Mouse (Mus musculus) brown adipose tissue, adult 24 weeks (tissue): Measurements from ENCODE around the gene Ndufb10. TPM values are rescaled to one million over a fixed set of nuclear protein-coding genes. Genes with fewer than 3 reads are reported as not detected.
A peak's percentile ranks its signal among the peaks of the same experiment; 100 is the strongest.

ENCODE experiments used
- H3K27ac ChIP-seq: fragments of 200-500 bp; replicated peaks from 2 replicates; pipeline ENCODE4 v1.5.1; 2012; ENCODE audit warnings: low read depth, mild to moderate bottlenecking, low read length
- H3K4me1 ChIP-seq: fragments of 200-500 bp; 2 replicates; pipeline ENCODE4 v1.6.1; 2012; ENCODE audit warnings: low read length, mixed read lengths; ENCODE audit not compliant: control insufficient read depth, insufficient read depth, insufficient read length
- H3K4me3 ChIP-seq: fragments of 200-500 bp; 2 replicates; pipeline ENCODE4 v1.5.1; 2012; ENCODE audit warnings: low read depth, mild to moderate bottlenecking, low read length, moderate library complexity; ENCODE audit not compliant: insufficient read depth
- polyA plus RNA-seq: library from polyadenylated mRNA; stranded (reverse); fragments of >200 nt; gene quantifications from 2 replicates; pipeline ENCODE4 v1.2.4, GENCODE M21; 2012; ENCODE audit not compliant: missing spikeins, insufficient read depth, insufficient read length

Ndufb10 gene
- polyA plus RNA-seq, 1 experiment = 1,103 TPM

- H3K4me3 ChIP-seq = no peak overlapping the region
- peaks cover 14% of the 10 kb centered on the region for H3K4me1 ChIP-seq
- H3K27ac ChIP-seq = no peak overlapping the region
These were observed 15.6 kb upstream of the Ndufb10 start for GRCm38 (mm10) chr17:24739926-24740325.

DNA sequence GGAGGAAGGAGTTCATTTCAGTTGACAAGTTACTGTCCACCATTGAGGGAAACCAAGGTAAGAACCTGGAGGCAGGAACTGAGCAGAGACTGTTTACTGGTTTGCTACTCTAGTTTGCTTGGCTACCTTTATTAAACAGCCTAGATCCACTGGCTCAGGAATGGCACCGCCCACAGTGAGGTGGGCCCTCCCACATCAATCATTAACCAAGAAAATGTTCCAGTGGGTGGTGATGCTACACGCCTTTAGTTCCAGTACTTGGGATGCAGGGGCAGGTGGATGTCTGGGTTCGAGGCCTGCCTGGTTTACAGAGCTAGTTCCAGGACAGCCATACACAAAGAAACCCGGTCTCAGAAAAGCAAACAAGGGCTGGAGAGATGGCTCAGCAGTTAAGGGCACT is 14.0 kb upstream of the Ndufb10 start:
- peaks cover 14% of the 10 kb centered on the region for H3K4me1 ChIP-seq
- no peak overlapping the region for H3K4me3 ChIP-seq
- no peak overlapping the region for H3K27ac ChIP-seq

DNA sequence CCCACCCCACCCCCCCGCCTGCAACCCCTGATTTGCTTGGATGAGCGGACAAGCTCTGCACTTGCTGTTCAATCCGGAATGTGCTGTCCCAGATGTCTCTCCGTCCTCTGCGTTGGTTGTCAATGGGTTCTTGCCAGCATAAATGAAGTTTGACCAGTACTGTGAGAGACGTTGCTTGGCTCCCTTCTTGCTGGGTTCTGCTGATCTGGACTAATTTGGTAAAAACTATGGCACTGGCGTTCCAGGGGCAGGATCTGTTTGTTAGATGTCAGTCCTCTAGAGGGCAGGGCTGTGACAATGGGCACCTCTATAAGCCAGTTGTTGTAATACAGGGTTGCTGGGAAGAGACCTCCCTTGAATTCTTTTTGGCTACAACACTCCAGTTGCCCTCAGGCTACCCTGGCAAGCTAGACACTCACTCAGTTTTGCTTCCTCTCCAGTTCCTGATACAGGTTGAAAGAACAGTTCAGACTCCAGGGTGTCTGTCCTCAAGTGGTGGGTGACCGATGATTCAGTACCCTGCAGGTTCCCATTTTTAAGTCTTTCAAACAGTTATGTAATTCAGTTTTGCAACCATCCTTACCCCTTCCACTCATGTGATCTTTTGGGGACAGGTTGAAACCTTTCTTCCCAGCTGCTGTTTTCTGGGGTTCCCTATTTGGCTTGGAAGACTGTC is 13.0 kb upstream of the Ndufb10 start:
- peak overlapping the region; percentile 81 for H3K4me3 ChIP-seq
- peaks cover 10% of the 10 kb centered on the region for H3K4me1 ChIP-seq
- no peak overlapping the region for H3K27ac ChIP-seq

GRCm38 (mm10) chr17:24736330-24737051 is 12.2 kb upstream of the Ndufb10 start, which contains the start of gene Msrb1:
Gene Msrb1 (plus strand): TSS chr17:24736642.
- Histone ChIP-seq H3K4me3 (peak within 1 kb of the TSS; percentile 81), H3K27ac (peak within 1 kb of the TSS; percentile 69), H3K4me1 (peaks cover 10% of the 10 kb centered on the region)

DNA sequence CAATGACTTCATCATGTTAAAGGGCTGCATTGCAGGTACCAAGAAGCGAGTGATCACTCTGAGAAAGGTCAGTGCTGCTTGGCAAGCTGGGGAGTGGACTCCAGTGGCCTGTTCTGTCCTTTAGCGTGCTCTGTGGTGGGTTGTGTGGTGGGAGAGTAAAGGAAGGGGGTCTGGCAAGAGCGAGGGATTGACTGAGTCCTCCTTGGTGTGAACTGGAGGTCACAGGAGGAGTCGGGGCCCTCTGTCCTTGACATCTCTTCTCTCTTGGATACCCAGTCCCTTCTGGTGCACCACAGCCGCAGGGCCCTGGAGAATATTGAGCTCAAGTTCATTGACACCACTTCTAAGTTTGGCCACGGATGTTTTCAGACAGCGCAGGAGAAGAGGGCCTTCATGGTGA is 11.2 kb upstream of the Ndufb10 start:
- H3K27ac ChIP-seq = no peak overlapping the region

DNA sequence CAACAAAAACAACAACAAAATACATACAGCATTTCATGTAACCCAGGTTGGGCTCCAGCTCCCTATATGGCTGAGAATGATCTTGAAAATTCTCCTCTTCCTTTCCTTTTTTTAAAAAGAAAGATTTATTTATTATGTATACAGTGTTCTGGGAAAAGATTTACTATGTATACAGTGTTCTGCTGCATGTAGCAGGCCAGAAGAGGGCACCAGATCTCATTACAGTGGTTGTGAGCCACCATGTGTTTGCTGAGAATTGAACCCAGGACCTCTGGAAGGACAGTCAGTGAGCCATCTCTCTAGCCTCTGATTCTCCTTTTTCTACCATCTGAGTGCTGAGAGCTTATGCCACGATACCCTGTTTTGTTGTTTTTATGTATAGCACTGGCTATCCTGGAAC is 10.2 kb upstream of the Ndufb10 start:
- H3K4me1 ChIP-seq = peaks cover 10% of the 10 kb centered on the region
- no peak overlapping the region for H3K4me3 ChIP-seq
- no peak overlapping the region for H3K27ac ChIP-seq

More for the DNA sequence above, 11.2 kb upstream of the Ndufb10 start:
- Histone ChIP-seq H3K4me3 (no peak overlapping the region), H3K4me1 (peaks cover 10% of the 10 kb centered on the region)

GRCm38 (mm10) chr17:24733434-24734050 is 9.3 kb upstream of the Ndufb10 start:
- Histone ChIP-seq H3K4me1 (peaks cover 10% of the 10 kb centered on the region), H3K4me3 (no peak overlapping the region), H3K27ac (no peak overlapping the region)

GRCm38 (mm10) chr17:24732233-24732935 is 8.1 kb upstream of the Ndufb10 start:
- Histone ChIP-seq H3K4me3 (no peak overlapping the region), H3K4me1 (peaks cover 4% of the 10 kb centered on the region), H3K27ac (no peak overlapping the region)

- no peak overlapping the region for H3K27ac ChIP-seq
- no peak overlapping the region for H3K4me3 ChIP-seq
- H3K4me1 ChIP-seq = no peaks in the 10 kb centered on the region
These were observed 6.5 kb upstream of the Ndufb10 start for GRCm38 (mm10) chr17:24730787-24731186.

DNA sequence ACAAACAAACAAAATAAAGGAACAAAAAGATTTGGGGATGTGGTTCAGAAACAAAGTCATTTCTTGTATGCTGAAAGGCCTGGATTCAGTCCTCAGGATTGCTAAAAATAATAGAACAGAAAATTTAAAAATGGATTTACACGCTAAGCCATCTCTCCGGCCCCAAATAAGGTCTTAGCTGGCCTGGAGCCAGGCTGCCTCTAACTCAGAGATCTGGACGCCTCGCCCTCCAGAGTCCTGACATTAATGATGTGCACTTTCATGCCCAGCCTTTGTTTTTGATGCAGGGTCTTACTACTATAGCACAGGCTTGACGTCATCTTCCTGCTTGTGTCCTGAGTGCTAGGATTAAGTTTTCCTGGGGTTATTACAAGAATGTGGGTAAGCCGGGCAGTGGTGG is 4.8 kb upstream of the Ndufb10 start:
- no peak overlapping the region for H3K27ac ChIP-seq
- H3K4me3 ChIP-seq = no peak overlapping the region
- H3K4me1 ChIP-seq = no peaks in the 10 kb centered on the region

DNA sequence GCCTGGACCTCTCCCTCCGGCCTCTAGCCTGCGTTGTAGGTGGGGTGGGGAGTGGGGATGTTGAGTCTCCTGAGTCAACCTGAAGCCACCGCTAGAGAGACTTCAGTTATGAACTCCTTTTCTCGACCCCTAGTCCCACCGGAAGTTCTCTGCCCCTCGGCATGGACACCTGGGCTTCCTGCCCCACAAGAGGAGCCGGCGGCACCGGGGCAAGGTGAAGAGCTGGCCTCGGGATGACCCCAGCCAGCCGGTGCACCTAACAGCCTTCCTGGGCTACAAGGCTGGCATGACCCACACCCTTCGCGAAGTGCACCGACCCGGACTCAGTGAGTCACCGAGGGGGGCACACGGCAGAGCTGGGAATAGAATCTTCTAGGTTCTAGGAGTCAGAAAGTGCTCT is 3.9 kb upstream of the Ndufb10 start:
- no peak overlapping the region for H3K27ac ChIP-seq
- no peaks in the 10 kb centered on the region for H3K4me1 ChIP-seq
- H3K4me3 ChIP-seq = peak overlapping the region; percentile 1; the same call in 1 of the 2 replicates

GRCm38 (mm10) chr17:24727618-24728017 is 3.3 kb upstream of the Ndufb10 start, which contains the start of gene Rpl3l:
Gene Rpl3l (plus strand): TSS chr17:24727820.
- Histone ChIP-seq H3K4me3 (peak within 1 kb of the TSS; percentile 1; the same call in 1 of the 2 replicates), H3K4me1 (no peaks in the 10 kb centered on the region), H3K27ac (no peak within 1 kb of the TSS)

DNA sequence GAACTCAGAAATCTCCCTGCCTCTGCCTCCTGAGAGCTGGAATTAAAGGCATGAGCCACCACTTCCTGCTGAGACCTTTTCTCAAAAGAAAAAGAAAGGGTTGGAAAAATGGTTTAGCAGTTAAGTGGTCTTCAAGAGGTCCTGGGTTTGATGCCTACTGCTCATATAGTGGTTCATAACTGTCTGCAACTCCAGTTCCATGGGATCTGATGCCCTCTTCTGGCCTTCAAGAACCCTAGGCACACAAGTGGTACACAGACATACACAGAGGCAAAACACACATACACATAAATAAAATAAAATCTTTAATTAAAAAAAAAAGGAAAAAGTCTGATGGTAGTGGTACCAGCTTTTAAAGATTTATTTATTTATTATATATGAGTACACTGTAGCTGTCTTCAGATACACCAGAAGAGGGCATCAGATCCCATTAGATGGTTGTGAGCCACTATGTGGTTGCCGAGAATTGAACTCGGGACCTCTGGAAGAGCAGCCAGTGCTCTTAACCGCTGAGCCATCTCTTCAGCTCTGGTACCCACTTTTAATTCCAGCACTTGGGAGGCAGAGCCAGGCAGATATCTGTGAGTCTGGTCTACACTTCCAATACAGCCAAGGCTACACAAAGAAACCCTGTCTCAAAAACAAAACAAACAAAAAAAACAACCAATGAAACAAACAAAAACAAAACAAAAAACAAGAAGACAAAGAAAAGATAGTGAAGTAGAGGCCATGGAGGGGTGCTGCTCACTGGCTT is 1.5 kb upstream of the Ndufb10 start:
- Histone ChIP-seq H3K27ac (no peak overlapping the region), H3K4me1 (no peaks in the 10 kb centered on the region), H3K4me3 (no peak overlapping the region)

DNA sequence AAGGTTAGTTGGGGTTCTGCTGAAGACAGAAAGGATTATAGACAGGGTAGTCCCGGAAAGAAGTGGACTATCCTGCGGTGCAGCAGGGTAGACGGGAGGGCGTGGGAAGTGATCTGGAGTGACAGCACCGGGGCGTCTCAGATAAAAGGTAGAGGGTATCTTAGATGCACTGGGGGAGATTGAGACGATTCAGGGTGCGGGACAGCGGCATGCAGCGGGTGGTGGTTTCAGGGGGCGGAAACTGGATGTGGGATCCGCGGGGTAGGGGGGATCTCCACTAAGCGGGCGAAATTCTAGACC is 447 bp downstream of the Ndufb10 start:
- peak overlapping the region; percentile 96 for H3K27ac ChIP-seq
- H3K4me1 ChIP-seq = no peaks in the 10 kb centered on the region
- H3K4me3 ChIP-seq = peak overlapping the region; percentile 87
